Mouse (Mus musculus) NIH3T3 (cell line): Measurements from ENCODE around the gene Fras1.

Source experiments
- DNase-seq: peaks from one replicate; pipeline ENCODE4 v3.0.0-alpha.2; 2012; ENCODE audit warnings: low read depth

The Fras1 gene

DNA sequence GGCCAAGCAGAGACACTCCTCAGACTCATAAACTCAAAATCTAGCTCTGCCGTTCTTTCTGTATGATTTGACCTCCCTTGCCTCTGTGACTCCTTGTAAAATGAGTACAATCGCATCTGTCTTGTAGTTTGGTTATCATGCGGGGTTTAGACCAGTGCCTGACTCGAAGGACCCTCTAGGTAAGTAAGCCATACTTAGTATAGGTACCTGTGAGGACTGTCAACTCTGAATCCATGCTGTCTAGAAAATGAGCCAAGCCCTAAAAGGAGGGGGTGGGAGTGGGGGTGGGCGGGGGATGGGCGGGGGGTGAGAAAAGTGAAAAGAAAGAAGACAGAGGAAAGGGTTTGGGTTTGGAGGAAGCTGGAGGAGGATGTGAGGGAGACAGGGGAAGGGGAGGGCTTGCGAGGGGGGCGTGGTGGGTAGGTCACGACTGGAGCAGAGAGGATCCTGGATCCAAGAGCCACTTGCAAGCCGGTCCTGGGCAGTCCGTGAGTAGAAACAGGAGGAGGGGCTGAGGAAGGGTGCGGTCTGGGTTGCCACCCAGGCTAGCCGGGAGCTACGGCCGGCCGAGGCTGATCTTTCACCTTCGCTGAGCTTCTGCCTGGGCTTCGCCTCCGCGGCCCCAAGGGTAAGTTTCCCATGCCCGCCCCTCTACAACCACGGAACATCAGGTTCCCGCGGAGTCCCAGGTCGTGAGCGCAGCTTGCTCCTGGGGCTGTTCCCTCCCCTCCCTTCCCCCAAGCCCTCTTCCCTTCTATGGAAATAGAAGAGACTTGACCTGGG, 419.4 kb downstream of the Fras1 start, which contains the start of gene Anxa3:
Gene Anxa3 (plus strand): TSS at position 404 of the 783 bp plus-strand sequence.
- peak; percentile 75 for DNase-seq

DNA sequence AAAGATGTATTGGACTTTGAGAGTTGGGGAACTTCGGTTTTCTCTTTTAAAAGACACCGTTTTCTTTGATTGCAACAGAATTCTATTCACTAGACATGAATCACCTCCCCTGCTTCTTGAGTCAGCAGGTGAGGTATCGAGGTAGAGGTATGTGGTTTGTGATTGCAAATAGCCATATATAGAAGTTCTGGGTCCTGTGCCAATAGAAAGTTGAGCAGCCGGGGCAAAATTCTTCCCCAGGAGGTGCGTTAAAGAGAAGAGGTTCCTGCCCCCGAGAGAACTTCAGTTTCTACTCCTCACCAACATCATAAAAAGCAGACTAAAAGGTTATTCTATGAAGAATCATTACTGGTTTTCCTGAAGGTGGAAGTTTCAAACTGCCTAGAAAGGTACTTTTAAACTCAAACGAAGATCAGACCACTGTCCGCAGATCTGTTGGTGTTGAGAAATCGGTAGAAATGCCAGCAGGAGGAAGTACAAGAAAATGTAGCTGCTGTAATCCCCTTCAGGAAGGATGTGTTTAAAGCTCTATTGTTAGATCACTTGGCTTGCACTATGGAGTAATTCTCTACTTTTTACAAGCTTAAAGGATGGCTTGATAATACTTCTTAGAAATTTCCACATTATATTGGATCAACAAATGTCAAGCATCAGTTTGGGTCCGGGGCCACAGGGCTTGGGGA, 420.3 kb downstream of the Fras1 start:
- DNase-seq: peak; percentile 49

DNA sequence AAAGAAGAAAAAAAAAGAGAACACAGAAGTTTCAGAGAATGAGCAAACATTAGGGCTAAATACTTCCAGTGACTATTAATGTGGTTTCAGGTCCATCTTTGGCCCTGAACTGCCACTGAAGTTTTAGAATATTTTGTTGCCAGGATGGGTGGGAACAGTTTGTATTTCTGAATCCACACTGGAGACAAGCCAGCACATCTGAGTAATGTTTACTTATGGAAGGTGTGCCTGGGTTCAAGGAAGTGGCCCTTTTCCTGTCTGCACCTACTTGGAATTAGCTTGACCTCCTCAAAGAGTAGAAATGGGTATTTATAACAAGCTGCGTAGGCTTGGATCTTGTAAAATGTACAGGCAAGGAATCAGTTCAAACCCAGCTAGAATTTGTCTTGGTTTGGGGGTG, 422.0 kb downstream of the Fras1 start:
- DNase-seq: peak; percentile 40

DNA sequence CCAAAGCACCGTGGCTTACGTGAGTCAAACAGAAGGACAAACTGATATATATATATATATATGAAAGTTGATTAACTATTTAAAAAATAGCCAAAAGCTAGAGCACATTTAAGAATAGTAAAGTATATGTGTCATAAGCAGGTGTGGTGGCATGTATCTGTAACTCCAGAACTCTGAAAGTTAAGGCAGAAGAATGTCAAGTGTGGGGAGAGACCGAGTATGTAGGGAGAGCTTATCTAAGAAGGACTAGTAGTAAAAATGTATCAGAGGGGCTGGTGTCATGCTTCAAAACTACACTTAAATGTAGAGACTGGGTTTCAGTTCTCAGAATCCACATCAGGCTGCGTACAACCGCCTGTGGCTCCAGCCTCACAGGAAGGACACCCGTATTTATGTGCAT, 423.7 kb downstream of the Fras1 start:
- DNase-seq: no peak

- DNase-seq: no peak
Observed at GRCm38 (mm10) chr5:96799165-96799564, 425.4 kb downstream of the Fras1 start.

GRCm38 (mm10) chr5:96799969-96800368, 426.2 kb downstream of the Fras1 start:
- DNase-seq: no peak

GRCm38 (mm10) chr5:96802185-96802584, 428.4 kb downstream of the Fras1 start:
- DNase-seq: peak; percentile 69

DNA sequence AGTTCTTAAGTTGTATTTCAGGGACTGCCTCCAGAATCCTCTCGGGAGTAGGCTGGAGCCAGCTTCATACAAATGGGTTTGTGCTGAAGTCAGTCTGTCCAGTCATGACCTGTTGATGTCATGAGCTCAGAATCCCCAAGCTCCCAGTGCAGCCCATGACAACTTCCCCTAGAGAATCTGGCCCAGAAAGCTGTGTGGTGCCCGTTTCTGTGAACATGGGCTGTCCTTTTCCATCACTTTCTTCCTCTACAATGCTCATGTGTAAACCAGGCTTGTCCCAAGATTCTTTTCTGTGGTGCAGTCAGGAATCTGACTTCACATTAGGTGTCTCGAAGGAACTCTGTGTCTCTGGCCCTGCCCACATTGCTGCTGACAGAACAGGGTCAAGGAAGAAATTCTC, 429.3 kb downstream of the Fras1 start:
- DNase-seq: peak; percentile 57

DNA sequence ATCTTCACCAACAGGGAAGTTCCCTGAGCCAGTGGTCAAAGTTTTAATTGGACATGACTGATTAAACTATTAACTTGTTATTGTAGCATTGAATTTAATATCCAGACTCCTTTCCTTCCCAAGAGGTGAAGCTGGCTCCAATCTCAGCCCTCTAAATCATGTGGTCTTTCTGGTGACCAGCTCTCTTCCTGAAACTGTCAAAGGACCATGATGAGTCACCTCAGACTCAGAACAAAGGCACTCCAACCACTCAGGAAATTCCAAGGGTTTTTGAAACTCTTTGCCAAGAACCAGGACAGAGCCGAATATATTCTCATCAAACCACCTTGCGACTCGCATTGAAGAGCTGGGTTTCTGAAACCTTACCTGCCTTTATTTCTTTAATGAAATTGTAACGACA, 430.5 kb downstream of the Fras1 start:
- DNase-seq: peak; percentile 70

- no peak for DNase-seq
Observed at GRCm38 (mm10) chr5:96804813-96805212, 431.1 kb downstream of the Fras1 start.

DNA sequence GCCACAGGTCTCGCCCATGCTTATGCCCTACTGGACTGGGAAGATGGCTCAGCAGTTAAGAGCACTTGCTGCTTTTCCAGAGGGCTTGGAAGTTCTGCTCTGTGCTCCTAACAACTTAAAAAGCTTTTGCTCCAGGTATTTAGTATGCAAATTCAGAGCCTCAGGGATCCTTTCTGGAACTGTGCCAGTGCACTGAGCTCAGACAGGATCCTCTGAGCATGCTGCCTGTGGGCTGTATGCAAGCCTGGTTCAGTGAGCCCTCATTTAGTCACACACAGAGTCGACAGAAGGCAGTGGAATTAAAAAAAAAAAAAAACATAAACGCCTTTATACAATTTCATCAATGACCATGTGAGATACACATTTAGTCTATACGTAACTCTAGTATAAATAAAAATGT, 436.9 kb downstream of the Fras1 start:
- DNase-seq: no peak

- no peak for DNase-seq
Observed at GRCm38 (mm10) chr5:96824769-96825327, 451.1 kb downstream of the Fras1 start.

- no peak for DNase-seq
Observed at GRCm38 (mm10) chr5:96827176-96827575, 453.4 kb downstream of the Fras1 start.
